Mouse (Mus musculus): ENCODE results near the gene Esrrg. TPM values are rescaled to one million over a fixed set of nuclear protein-coding genes. Genes with fewer than 3 reads are reported as not detected.

Gene Esrrg
- polyA plus RNA-seq, 1 experiment from 2014 or later: 14.6 TPM

- Histone ChIP-seq H3K27me3 (ENCODE audit: control insufficient read depth, insufficient read depth, low read length) (no peaks in the 10 kb centered on the region), H3K4me2 (replicated peaks; ENCODE audit: low read depth, low read length) (no peak overlapping the region), H3K4me1 (replicated peaks; ENCODE audit: control insufficient read depth, insufficient read depth, low read length) (no peaks in the 10 kb centered on the region), H3K9me3 (ENCODE audit: control insufficient read depth, low read length) (no peaks in the 10 kb centered on the region), H3K36me3 (ENCODE audit: control insufficient read depth, insufficient read depth, low read length) (no peaks in the 10 kb centered on the region), H3K4me3 (ENCODE audit: low read depth, low read length) (no peak overlapping the region), H3K27ac (ENCODE audit: low read depth, low read length) (no peak overlapping the region), H3K9ac (ENCODE audit: low read depth, low read length) (no peak overlapping the region)
- ATAC-seq (ENCODE audit: low FRiP score) (no peak), DNase-seq (ENCODE audit: low spot score) (no peak)
- 85% methylated on average over 13 of the region's 13 CpGs for WGBS
Measured at GRCm38 (mm10) chr1:188006820-188007491, 398.4 kb downstream of the Esrrg start.

- no peaks in the 10 kb centered on the region for H3K4me1 ChIP-seq (replicated peaks; ENCODE audit: control insufficient read depth, insufficient read depth, low read length)
- no peaks in the 10 kb centered on the region for H3K36me3 ChIP-seq (ENCODE audit: control insufficient read depth, insufficient read depth, low read length)
- no peak overlapping the region for H3K9ac ChIP-seq (ENCODE audit: low read depth, low read length)
- no peak overlapping the region for H3K4me3 ChIP-seq (ENCODE audit: low read depth, low read length)
- H3K4me2 ChIP-seq (replicated peaks; ENCODE audit: low read depth, low read length): no peak overlapping the region
- H3K9me3 ChIP-seq (ENCODE audit: control insufficient read depth, low read length): no peaks in the 10 kb centered on the region
- ATAC-seq (ENCODE audit: low FRiP score) (no peak), DNase-seq (ENCODE audit: low spot score) (no peak)
- WGBS: 75% methylated on average over 13 of the region's 13 CpGs
- H3K27me3 ChIP-seq (ENCODE audit: control insufficient read depth, insufficient read depth, low read length): no peaks in the 10 kb centered on the region
- no peak overlapping the region for H3K27ac ChIP-seq (ENCODE audit: low read depth, low read length)
Measured at GRCm38 (mm10) chr1:188008476-188008875, 399.9 kb downstream of the Esrrg start.

GRCm38 (mm10) chr1:188009868-188010267, 401.3 kb downstream of the Esrrg start:
- Histone ChIP-seq H3K9ac (ENCODE audit: low read depth, low read length) (no peak overlapping the region), H3K27ac (ENCODE audit: low read depth, low read length) (no peak overlapping the region), H3K4me3 (ENCODE audit: low read depth, low read length) (no peak overlapping the region), H3K4me1 (replicated peaks; ENCODE audit: control insufficient read depth, insufficient read depth, low read length) (no peaks in the 10 kb centered on the region), H3K36me3 (ENCODE audit: control insufficient read depth, insufficient read depth, low read length) (no peaks in the 10 kb centered on the region), H3K27me3 (ENCODE audit: control insufficient read depth, insufficient read depth, low read length) (no peaks in the 10 kb centered on the region), H3K9me3 (ENCODE audit: control insufficient read depth, low read length) (no peaks in the 10 kb centered on the region), H3K4me2 (replicated peaks; ENCODE audit: low read depth, low read length) (no peak overlapping the region)
- DNase-seq (ENCODE audit: low spot score) (no peak), ATAC-seq (ENCODE audit: low FRiP score) (no peak)
- 76% methylated on average over 5 of the region's 5 CpGs for WGBS

- no peak overlapping the region for H3K9ac ChIP-seq (ENCODE audit: low read depth, low read length)
- WGBS: 76% methylated on average over 1 of the region's 1 CpGs
- ATAC-seq (ENCODE audit: low FRiP score): no peak
- H3K4me1 ChIP-seq (replicated peaks; ENCODE audit: control insufficient read depth, insufficient read depth, low read length): no peaks in the 10 kb centered on the region
- H3K4me3 ChIP-seq (ENCODE audit: low read depth, low read length): no peak overlapping the region
- no peak overlapping the region for H3K27ac ChIP-seq (ENCODE audit: low read depth, low read length)
- no peaks in the 10 kb centered on the region for H3K36me3 ChIP-seq (ENCODE audit: control insufficient read depth, insufficient read depth, low read length)
- DNase-seq (ENCODE audit: low spot score): no peak
- no peaks in the 10 kb centered on the region for H3K27me3 ChIP-seq (ENCODE audit: control insufficient read depth, insufficient read depth, low read length)
- no peak overlapping the region for H3K4me2 ChIP-seq (replicated peaks; ENCODE audit: low read depth, low read length)
- H3K9me3 ChIP-seq (ENCODE audit: control insufficient read depth, low read length): no peaks in the 10 kb centered on the region
Measured at GRCm38 (mm10) chr1:188010860-188011259, 402.3 kb downstream of the Esrrg start.

- DNase-seq (ENCODE audit: low spot score) (no peak), ATAC-seq (ENCODE audit: low FRiP score) (no peak)
- Histone ChIP-seq H3K4me3 (ENCODE audit: low read depth, low read length) (no peak overlapping the region), H3K4me2 (replicated peaks; ENCODE audit: low read depth, low read length) (no peak overlapping the region), H3K27ac (ENCODE audit: low read depth, low read length) (no peak overlapping the region), H3K4me1 (replicated peaks; ENCODE audit: control insufficient read depth, insufficient read depth, low read length) (no peaks in the 10 kb centered on the region), H3K9me3 (ENCODE audit: control insufficient read depth, low read length) (no peaks in the 10 kb centered on the region), H3K36me3 (ENCODE audit: control insufficient read depth, insufficient read depth, low read length) (no peaks in the 10 kb centered on the region), H3K9ac (ENCODE audit: low read depth, low read length) (no peak overlapping the region), H3K27me3 (ENCODE audit: control insufficient read depth, insufficient read depth, low read length) (no peaks in the 10 kb centered on the region)
- 77% methylated on average over 4 of the region's 4 CpGs for WGBS
Measured at GRCm38 (mm10) chr1:188014411-188014810, 405.8 kb downstream of the Esrrg start.

DNA sequence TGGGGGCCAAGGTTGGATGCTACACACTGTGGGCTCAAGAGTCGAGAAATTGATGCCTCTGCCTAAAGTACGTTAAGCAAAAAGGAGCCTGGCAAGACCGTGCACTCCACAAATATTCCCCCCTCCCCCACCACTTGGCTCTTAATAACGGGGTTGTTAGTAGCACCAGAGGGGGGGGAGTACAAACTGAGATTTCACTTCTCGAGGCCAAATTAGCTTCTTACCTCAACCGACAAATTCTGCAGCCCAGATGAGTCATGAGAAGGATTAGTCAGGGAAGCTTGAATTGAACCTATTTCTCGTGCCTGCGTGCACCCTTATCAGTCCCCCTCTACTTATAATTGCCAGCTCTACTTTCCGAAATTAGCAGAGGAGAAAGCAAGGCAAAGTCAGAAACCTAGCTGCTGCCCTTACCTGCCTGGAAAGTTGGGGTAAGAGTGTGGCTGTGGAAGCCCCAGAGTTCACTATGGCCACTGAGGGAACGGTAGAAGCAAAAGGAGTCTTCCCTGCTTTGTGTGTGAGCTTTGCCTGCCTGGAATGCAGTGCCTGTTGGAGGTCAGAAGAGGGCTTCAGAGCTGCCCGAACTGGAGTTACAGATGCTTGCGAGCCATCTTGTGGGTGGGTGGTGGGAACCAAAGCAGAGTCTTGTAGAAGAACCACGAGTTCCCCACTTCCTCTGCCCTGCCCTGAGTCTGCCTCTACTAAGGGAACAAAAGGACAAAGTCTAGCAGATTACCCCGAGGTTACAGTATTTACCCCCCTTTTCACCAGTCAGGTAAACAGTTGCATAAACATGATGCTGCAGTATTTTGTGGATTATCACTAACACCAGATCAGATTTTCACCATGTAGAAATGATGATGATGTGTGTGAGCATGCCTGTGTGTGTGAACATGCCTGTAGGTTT, 409.6 kb downstream of the Esrrg start:
- Histone ChIP-seq H3K9ac (ENCODE audit: low read depth, low read length) (no peak overlapping the region), H3K27ac (ENCODE audit: low read depth, low read length) (no peak overlapping the region), H3K4me1 (replicated peaks; ENCODE audit: control insufficient read depth, insufficient read depth, low read length) (no peaks in the 10 kb centered on the region), H3K36me3 (ENCODE audit: control insufficient read depth, insufficient read depth, low read length) (no peaks in the 10 kb centered on the region), H3K4me2 (replicated peaks; ENCODE audit: low read depth, low read length) (no peak overlapping the region), H3K27me3 (ENCODE audit: control insufficient read depth, insufficient read depth, low read length) (no peaks in the 10 kb centered on the region), H3K4me3 (ENCODE audit: low read depth, low read length) (no peak overlapping the region), H3K9me3 (ENCODE audit: control insufficient read depth, low read length) (no peaks in the 10 kb centered on the region)
- 81% methylated on average over 14 of the region's 14 CpGs for WGBS
- DNase-seq (ENCODE audit: low spot score): no peak
- no peak for ATAC-seq (ENCODE audit: low FRiP score)

GRCm38 (mm10) chr1:188029205-188029604, 420.6 kb downstream of the Esrrg start:
- no peak overlapping the region for H3K4me2 ChIP-seq (replicated peaks; ENCODE audit: low read depth, low read length)
- WGBS: 70% methylated on average over 8 of the region's 8 CpGs
- ATAC-seq (ENCODE audit: low FRiP score): no peak

GRCm38 (mm10) chr1:188030116-188030515, 421.5 kb downstream of the Esrrg start:
- H3K9ac ChIP-seq (ENCODE audit: low read depth, low read length): no peak overlapping the region
- H3K36me3 ChIP-seq (ENCODE audit: control insufficient read depth, insufficient read depth, low read length): no peaks in the 10 kb centered on the region
- no peak overlapping the region for H3K4me2 ChIP-seq (replicated peaks; ENCODE audit: low read depth, low read length)
- H3K4me3 ChIP-seq (ENCODE audit: low read depth, low read length): no peak overlapping the region
- ATAC-seq (ENCODE audit: low FRiP score) (no peak), DNase-seq (ENCODE audit: low spot score) (no peak)
- WGBS: 48% methylated on average over 10 of the region's 10 CpGs
- no peak overlapping the region for H3K27ac ChIP-seq (ENCODE audit: low read depth, low read length)
- H3K9me3 ChIP-seq (ENCODE audit: control insufficient read depth, low read length): no peaks in the 10 kb centered on the region
- H3K27me3 ChIP-seq (ENCODE audit: control insufficient read depth, insufficient read depth, low read length): no peaks in the 10 kb centered on the region
- H3K4me1 ChIP-seq (replicated peaks; ENCODE audit: control insufficient read depth, insufficient read depth, low read length): no peaks in the 10 kb centered on the region

More at GRCm38 (mm10) chr1:188029205-188029604, 420.6 kb downstream of the Esrrg start:
- Histone ChIP-seq H3K4me1 (replicated peaks; ENCODE audit: control insufficient read depth, insufficient read depth, low read length) (no peaks in the 10 kb centered on the region), H3K36me3 (ENCODE audit: control insufficient read depth, insufficient read depth, low read length) (no peaks in the 10 kb centered on the region), H3K27ac (ENCODE audit: low read depth, low read length) (no peak overlapping the region), H3K4me3 (ENCODE audit: low read depth, low read length) (no peak overlapping the region), H3K9ac (ENCODE audit: low read depth, low read length) (no peak overlapping the region), H3K27me3 (ENCODE audit: control insufficient read depth, insufficient read depth, low read length) (no peaks in the 10 kb centered on the region), H3K9me3 (ENCODE audit: control insufficient read depth, low read length) (no peaks in the 10 kb centered on the region)
- DNase-seq (ENCODE audit: low spot score): no peak

- Histone ChIP-seq H3K9me3 (ENCODE audit: control insufficient read depth, low read length) (no peaks in the 10 kb centered on the region), H3K36me3 (ENCODE audit: control insufficient read depth, insufficient read depth, low read length) (no peaks in the 10 kb centered on the region), H3K27ac (ENCODE audit: low read depth, low read length) (no peak overlapping the region), H3K4me2 (replicated peaks; ENCODE audit: low read depth, low read length) (no peak overlapping the region), H3K4me3 (ENCODE audit: low read depth, low read length) (no peak overlapping the region), H3K4me1 (replicated peaks; ENCODE audit: control insufficient read depth, insufficient read depth, low read length) (no peaks in the 10 kb centered on the region), H3K27me3 (ENCODE audit: control insufficient read depth, insufficient read depth, low read length) (no peaks in the 10 kb centered on the region), H3K9ac (ENCODE audit: low read depth, low read length) (no peak overlapping the region)
- 15% methylated on average over 4 of the region's 4 CpGs for WGBS
- no peak for DNase-seq (ENCODE audit: low spot score)
- ATAC-seq (ENCODE audit: low FRiP score): no peak
Measured at GRCm38 (mm10) chr1:188031276-188031675, 422.7 kb downstream of the Esrrg start.

Measured in hindbrain, embryonic 11.5 days (tissue).